In genomic region chr11:9011348-9011747, GRCm38 (mm10) we compare ENCODE assay signal across 9 mouse cellular contexts. TPM values are rescaled to one million over a fixed set of nuclear protein-coding genes. Genes with fewer than 3 reads are reported as not detected.
DNase-seq lines count a peak whose midpoint lies in the region; ATAC-seq and TF ChIP-seq lines count a peak whose summit lies in the region.
"Had no signal": no experiment of that assay in that cellular context is flagged by ENCODE, and none has a peak within 500 bp of the region (broad histone marks: within the 10 kb centered on the region; RNA-seq: fewer than 3 reads in every experiment).

No protein-coding gene starts in this region.

- 2% methylated on average over 3 of the region's 3 CpGs for WGBS in midbrain, postnatal 0 days

- no peak for TF ChIP-seq CTCF in midbrain, postnatal 0 days (IDR thresholded peaks at IDR 0.05)

- peak; percentile 5 for DNase-seq in left cerebral cortex, postnatal 4 days
- no peak for DNase-seq in left cerebral cortex, postnatal 36 days (ENCODE audit: low spot score in 2 of 2)
- DNase-seq in embryo, embryonic 11.5 days (ENCODE audit: low read depth, low spot score), result peak; percentile 19
- peak; percentile 16 for DNase-seq in hindlimb bud, embryonic 11.5 days (ENCODE audit: extremely low spot score, low read depth, low spot score)
- peak; percentile 4 for DNase-seq in midbrain, postnatal 0 days (ENCODE audit: low spot score)
- no peak for DNase-seq in thymus, postnatal 36 days
- no peak for DNase-seq in urinary bladder, postnatal 4 days (ENCODE audit: low spot score in 2 of 2)
- no peak for DNase-seq in layer of hippocampus, adult 9-11 months

- intact Hi-C loops in left cerebral cortex, postnatal 4 days (cut with DNase I), result no loop called here
- intact Hi-C loops in left cerebral cortex, postnatal 36 days (cut with DNase I), result loop anchor here (5.0 kb wide), 1 partner anchor 106 kb away; the partner anchor contains the start of gene Upp1

- H3K27ac ChIP-seq in midbrain, postnatal 0 days (ENCODE audit: low read depth, low read length), result no peak overlapping the region

- ATAC-seq in midbrain, postnatal 0 days (ENCODE audit: low FRiP score), result peak; percentile 34; the same call in 1 of the 2 replicates

- no peaks in the 10 kb centered on the region for H3K9me3 ChIP-seq in midbrain, postnatal 0 days (ENCODE audit: low read length)

- H3K9ac ChIP-seq in midbrain, postnatal 0 days (replicated peaks; ENCODE audit: low read length, poor library complexity, severe bottlenecking), result peak overlapping the region; percentile 73; the same call in 1 of the 2 replicates

- H3K4me2 ChIP-seq in midbrain, postnatal 0 days (ENCODE audit: low read depth, low read length, poor library complexity, severe bottlenecking), result peak overlapping the region; percentile 77

- peak overlapping the region; percentile 73 for H3K4me3 ChIP-seq in midbrain, postnatal 0 days (ENCODE audit: low read depth, low read length)

- no peaks in the 10 kb centered on the region for H3K36me3 ChIP-seq in midbrain, postnatal 0 days (ENCODE audit: insufficient read depth, low read length)

- H3K27me3 ChIP-seq in midbrain, postnatal 0 days (ENCODE audit: insufficient read depth, low read length), result no peaks in the 10 kb centered on the region

- peaks cover 3% of the 10 kb centered on the region; the same call in 1 of the 2 replicates for H3K4me1 ChIP-seq in midbrain, postnatal 0 days (ENCODE audit: insufficient read depth, low read length)

RNA-seq across cellular contexts. Expression of gene Hus1, which starts 0.4 kb away (rescaled TPM):
- 10 to 100 TPM in 1 of 2 experiments, 1 to 10 TPM in 1; 9.4 to 10.6 TPM for total RNA-seq in left cerebral cortex, postnatal 4 days (2021)
- total RNA-seq in left cerebral cortex, postnatal 36 days (2021), result 10 to 100 TPM in 1 of 2 experiments, 1 to 10 TPM in 1; 8.6 to 11.6 TPM
- total RNA-seq in midbrain, postnatal 0 days (2014; rRNA removed), result 17.0 and 18.9 TPM in 2 replicates
- polyA plus RNA-seq in midbrain, postnatal 0 days (2015; fragmentation: Nextera tagmentation; extraction: Ambion mirVana), result 7.2 and 8.7 TPM in 2 replicates

RNA-seq across cellular contexts. Expression of gene Gm11992, which starts 37.0 kb away (rescaled TPM):
- under 1 TPM; 0.38 to 0.66 TPM for total RNA-seq in left cerebral cortex, postnatal 4 days (2021)
- total RNA-seq in left cerebral cortex, postnatal 36 days (2021), result under 1 TPM; 0.54 to 0.63 TPM
- total RNA-seq in midbrain, postnatal 0 days (2014; rRNA removed), result 1.8 and 2.6 TPM in 2 replicates
- polyA plus RNA-seq in midbrain, postnatal 0 days (2015; fragmentation: Nextera tagmentation; extraction: Ambion mirVana), result 1.8 and 2.9 TPM in 2 replicates

RNA-seq across cellular contexts. Expression of gene Sun3, which starts 37.4 kb away (rescaled TPM):
- total RNA-seq in left cerebral cortex, postnatal 4 days (2021), result under 1 TPM in 1 of 2 experiments, not detected in 1; 0.30 TPM
- total RNA-seq in left cerebral cortex, postnatal 36 days (2021), result under 1 TPM in 1 of 2 experiments, not detected in 1; 0.54 TPM
- total RNA-seq in midbrain, postnatal 0 days (2014; rRNA removed), result not detected in 2 replicates
- 0.23 TPM in 1 of 2 replicates, not detected in the other for polyA plus RNA-seq in midbrain, postnatal 0 days (2015; fragmentation: Nextera tagmentation; extraction: Ambion mirVana)
- total RNA-seq: common myeloid progenitor, adult 5-6 weeks had no signal

RNA-seq across cellular contexts. Expression of gene Pkd1l1, which starts 38.3 kb away (rescaled TPM):
- under 1 TPM in 1 of 2 experiments, not detected in 1; 0.08 TPM for total RNA-seq in left cerebral cortex, postnatal 4 days (2021)
- under 1 TPM in 1 of 2 experiments, not detected in 1; 0.23 TPM for total RNA-seq in left cerebral cortex, postnatal 36 days (2021)
- 0.22 and 1.6 TPM in 2 replicates for total RNA-seq in midbrain, postnatal 0 days (2014; rRNA removed)
- 0.27 and 0.57 TPM in 2 replicates for polyA plus RNA-seq in midbrain, postnatal 0 days (2015; fragmentation: Nextera tagmentation; extraction: Ambion mirVana)
- total RNA-seq: common myeloid progenitor, adult 5-6 weeks had no signal

Comparison
In these comparisons a context has a peak if more than half of its experiments do, and no peak if none do; other contexts are left out.
1. DNase-seq: peak in left cerebral cortex, postnatal 4 days (single experiment), embryo, embryonic 11.5 days (single experiment), hindlimb bud, embryonic 11.5 days (single experiment) and midbrain, postnatal 0 days (single experiment); none in left cerebral cortex, postnatal 36 days (0 of 2), thymus, postnatal 36 days (0 of 2), urinary bladder, postnatal 4 days (0 of 2) and layer of hippocampus, adult 9-11 months (single experiment).